Mouse (Mus musculus): ENCODE results near the gene Gbp4.

DNA sequence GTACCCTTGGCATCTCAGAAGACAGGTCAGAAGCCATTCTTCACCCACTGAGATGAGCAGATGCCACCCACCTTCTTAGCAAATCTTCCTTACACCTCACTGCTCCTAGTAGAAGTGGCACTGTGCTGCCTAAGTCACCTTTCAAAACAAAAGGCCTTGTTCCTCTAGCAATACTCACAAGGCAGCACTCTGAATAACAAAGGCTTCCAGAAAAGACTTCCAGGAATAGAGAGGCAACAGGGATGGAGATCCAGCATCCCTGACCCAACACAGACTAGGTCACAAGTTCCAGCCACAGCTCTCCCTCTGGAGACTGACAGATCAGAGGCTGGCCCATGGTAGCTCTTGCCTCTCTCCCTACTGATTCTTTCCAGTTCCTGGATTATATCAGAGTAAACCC lies 42.1 kb upstream of the Gbp4 start:
- TF ChIP-seq CTCF (IDR thresholded peaks at IDR 0.05; ENCODE audit: borderline replicate concordance, insufficient read depth, low read depth, low read length), result no peak
- TF ChIP-seq POLR2A (IDR thresholded peaks at IDR 0.05; ENCODE audit: borderline replicate concordance, insufficient read depth, low read length), result no peak
